Mouse (Mus musculus) erythroid progenitor cell, adult 5-6 weeks (primary cell): ENCODE results near the gene Sept8. TPM values are rescaled to one million over a fixed set of nuclear protein-coding genes. Genes with fewer than 3 reads are reported as not detected.
"Not testable (repeated sequence)": the region's sequence is repeated elsewhere in the genome, so short reads cannot be mapped to it uniquely, and the experiment has no call there.

Source experiments
- ATAC-seq: replicated peaks from 2 replicates; pipeline ENCODE4 v1.8.0; 2016; ENCODE audit warnings: moderate number of reproducible peaks, mild to moderate bottlenecking, moderate TSS enrichment, inconsistent platforms; ENCODE audit not compliant: poor library complexity, low FRiP score, severe bottlenecking
- total RNA-seq, 2 experiments: library from RNA; stranded (forward) in 1 of 2; stranded (reverse) in 1 of 2; fragments of 150-400 nt in 1 of 2; fragments of 186-747, 209-891 nt in 1 of 2; gene quantifications; 2 replicates each; pipeline versions ENCODE4 v1.2.3 to v1.2.4; 2015 to 2017; ENCODE audit warnings: low replicate concordance in 2 of 2

Gene Sept8
- total RNA-seq, 2 experiments from 2014 or later = 101 to 143 TPM

DNA sequence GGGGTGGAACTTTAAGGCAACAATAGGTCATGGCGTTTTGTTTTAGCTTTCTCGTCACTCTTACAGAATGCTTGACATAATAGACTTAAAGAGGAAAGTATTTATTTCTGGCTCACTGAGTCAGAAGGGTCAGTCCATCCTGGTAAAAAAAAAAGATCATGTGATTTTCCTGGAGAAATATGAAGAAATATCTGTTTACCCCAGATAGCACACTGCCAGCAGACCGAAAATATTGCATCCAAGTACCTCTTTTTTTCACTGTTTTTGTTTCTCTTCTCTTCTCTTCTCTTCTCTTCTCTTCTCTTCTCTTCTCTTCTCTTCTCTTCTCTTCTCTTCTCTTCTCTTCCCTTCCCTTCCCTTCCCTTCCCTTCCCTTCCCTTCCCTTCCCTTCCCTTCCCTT is 40.9 kb downstream of the Sept8 start:
- ATAC-seq = not testable (repeated sequence)

DNA sequence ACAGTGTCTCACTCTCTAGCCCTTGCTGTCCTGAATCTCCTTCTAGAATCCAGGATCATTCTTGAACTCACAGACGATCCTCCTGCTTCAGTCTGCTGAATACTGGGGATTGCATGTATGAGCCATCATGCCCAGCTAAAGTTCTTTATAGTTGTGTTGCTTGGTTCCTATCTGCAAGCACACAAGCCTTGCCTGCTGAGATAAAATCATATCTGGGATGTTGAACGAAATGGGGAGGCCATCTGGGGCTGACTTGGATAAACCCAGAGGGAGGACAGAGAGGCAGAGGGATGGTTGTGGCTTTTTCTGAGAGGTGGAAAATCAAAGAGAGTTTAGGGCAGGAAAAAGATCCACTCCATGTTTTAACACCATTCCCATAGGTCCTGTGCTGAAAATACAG is 42.9 kb downstream of the Sept8 start:
- no peak for ATAC-seq

DNA sequence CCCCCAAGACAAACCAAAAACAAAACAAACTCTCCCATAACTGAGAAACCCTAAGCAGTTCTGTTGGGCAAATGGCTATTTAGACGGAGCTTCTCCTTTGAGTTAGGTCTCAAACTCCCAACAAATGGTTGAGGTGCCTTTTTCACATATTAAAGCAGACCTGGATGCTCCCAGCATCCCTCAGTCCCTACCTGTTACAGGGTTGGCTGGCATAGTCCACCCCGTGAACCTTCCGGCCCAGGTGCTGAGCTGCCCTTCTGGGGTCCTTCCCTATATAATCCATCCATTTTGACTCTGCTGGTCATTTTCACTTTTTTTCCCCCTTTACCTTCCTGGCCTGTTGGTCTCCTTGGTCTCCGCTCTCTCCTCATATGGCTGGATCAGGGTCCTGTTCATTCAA is 47.6 kb downstream of the Sept8 start:
- no peak for ATAC-seq

DNA sequence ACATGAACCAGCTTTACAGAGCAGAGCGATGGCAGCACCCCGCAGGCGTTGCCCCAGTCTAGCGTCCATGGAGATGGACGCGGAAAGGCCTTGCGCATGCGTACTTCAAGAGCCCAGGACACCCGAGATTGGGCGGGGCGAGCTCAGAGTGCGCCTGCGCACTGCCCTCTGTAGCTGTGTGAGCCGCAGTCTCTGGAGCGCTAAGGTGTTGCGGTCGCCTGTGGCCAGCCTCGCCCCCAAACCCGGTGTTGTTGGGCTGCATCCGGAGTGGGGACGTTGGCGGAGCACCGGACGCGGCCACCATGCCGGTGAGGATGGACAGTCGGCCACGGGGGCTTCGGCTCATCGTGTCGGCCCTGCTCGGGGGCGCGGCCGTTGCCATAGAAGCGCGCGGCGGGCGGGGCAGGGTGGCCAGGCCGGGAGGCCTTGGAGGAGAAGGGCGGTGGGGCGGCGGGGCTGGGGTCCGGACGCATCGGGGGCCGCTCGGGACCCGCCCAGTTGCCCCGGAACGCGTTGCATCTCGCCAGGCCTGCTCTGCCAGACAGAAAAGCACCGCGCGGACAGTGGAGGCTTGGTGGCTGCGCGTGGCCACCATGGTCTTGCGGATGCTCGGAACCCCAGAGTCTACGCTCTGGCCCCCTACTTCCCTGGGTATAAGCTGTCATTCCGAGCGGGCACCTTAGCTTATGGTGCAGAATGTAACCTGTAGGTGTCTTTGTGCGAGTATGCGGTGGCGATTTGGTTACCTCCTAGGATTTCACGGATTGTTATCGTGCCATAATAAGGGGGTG is 48.4 kb downstream of the Sept8 start, which contains the start of gene Kif3a:
TSS of gene Kif3a (plus strand) at position 156 of the 791 bp plus-strand sequence.
- ATAC-seq = peak; percentile 98

DNA sequence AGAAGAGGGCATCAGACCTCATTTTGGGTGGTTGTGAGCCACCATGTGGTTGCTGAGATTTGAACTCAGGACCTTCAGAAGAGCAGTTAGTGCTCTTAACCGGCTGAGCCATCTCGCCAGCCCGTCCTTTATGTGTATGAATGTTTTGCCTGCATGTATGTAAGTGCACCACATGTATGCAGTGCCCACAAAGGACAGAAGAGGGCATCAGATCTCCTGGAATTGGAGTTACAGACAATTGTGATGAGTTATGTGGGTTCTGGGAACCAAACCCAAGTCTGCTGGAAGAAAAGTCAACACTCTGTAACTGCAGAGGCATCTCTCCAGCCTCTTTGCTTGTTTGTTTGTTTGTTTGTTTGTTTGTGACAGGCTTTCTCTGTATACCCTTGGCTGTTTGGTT is 61.5 kb downstream of the Sept8 start:
- ATAC-seq = no peak

DNA sequence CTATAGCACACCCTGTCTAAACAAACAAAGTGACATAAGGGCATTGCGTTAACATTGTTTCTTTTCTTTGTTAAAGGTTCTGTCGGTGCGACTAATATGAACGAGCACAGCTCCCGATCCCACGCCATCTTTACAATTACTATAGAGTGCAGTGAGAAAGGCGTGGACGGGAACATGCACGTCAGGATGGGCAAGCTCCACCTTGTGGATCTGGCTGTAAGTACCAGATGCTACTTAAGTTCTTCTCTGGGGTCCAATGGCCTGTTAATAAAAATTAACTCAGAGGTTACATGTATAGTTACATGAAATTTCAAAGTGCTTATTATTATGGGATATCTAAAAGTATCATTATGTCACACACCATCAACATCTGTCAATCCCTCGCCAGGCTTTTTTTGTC is 64.1 kb downstream of the Sept8 start:
- ATAC-seq = no peak

DNA sequence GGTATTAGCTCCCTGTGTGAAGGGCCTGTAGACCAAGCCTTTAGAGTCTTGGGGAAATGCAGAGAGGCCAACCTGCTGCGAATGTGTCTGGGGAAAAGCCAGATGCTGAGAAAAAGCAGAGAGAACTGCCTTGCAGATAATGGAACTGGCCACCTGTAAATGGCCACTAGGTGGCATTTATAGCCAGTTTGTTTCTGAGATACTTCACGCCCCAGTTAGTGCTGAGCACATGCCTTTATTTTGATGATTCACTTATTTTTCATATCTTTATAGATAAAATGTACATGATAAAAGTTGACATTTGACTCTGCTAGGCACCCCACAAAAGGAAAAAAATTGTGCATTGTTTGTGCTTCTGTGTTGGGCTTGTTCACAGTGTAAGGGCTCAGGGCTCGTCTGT is 65.8 kb downstream of the Sept8 start:
- ATAC-seq = peak; percentile 68

DNA sequence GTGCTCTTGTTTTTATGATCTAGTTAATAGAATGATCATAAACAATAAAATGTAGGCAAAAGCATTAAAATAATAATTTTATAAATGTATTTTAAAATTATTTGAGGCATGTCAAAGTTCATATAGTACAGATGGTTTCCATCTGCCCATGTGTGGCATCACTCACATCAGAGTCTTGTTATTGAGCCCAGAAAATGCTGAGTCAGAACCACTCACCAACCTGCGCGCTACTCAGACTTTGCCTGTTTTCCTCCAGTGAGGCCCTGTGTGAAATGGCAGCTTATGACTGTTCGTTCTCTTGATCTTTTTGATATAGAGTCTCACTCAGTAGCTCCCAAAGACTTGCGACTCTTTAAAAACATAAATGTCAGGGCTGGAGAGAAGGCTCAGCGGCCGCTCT is 66.5 kb downstream of the Sept8 start:
- no peak for ATAC-seq

DNA sequence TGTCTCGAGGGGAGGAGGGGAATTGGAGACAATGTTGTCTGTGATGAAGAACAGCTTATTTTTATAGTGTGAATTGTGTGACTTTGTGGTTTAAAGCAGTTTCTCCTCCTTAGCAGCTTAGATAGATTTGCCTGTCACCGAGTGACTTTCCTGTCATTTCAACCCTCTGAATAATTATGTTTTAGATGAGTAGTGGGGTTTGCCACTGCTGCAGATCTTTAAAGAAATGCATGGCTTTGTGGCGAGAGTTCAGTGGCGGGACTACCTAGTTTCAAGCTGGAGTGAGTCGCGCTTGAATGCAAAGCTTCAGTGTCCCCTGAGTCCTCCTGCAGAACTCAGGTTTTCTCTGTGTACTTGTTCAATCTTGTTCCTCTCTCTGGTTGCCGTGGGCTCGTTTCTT is 69.2 kb downstream of the Sept8 start:
- ATAC-seq = no peak

DNA sequence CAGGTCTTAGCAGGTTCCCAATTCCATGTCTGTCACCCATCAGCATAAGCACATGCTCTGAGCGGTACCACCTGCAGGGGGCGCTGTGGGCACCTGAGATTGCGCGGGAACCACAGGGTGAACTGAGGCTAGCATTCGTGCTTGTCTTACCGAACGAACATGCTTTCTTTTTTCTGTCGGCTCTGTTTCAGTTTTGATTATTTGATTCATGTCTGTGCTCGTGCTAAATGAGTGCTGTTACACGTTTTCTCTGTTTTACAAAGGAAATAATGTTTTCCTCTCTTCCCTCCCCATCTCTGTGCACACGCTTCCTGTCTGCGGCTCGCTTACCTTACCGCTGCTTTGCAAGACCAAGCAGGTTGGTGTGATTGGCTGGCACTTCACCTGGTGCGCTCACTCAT is 71.3 kb downstream of the Sept8 start:
- ATAC-seq = peak; percentile 90

DNA sequence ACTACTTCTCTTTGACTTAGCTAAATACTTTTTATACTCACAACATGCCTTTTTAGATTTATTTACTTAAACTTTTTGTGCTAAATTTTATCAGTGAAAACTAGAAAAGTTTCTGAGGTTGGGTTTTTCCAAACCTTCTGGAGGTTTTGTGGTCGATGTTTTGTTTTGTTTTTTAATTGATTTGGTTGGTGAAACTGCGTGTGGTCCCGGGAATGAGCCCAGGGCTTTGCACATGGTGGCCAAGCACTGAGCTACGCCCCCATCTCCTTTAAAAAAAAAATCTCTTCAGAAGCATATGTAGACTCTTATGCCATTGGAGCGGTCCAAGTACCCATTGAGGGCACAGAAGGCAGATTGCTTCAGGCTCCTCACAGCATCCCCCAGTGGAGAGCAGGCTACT is 72.1 kb downstream of the Sept8 start:
- ATAC-seq = no peak

Other genes starting within 250 kb of the Sept8 start
- gene Hspa4, start 218.8 kb upstream of the Sept8 start, total RNA-seq (2015; ENCODE audit: low replicate concordance) = 36.5 and 48.7 TPM in 2 replicates
- gene Hspa4, start 218.8 kb upstream of the Sept8 start, total RNA-seq (2017; ENCODE audit: low replicate concordance) = 101 and 152 TPM in 2 replicates
- 4.7 and 19.3 TPM in 2 replicates for gene Zcchc10, start 194.6 kb upstream of the Sept8 start, total RNA-seq (2015; ENCODE audit: low replicate concordance)
- gene Zcchc10, start 194.6 kb upstream of the Sept8 start, total RNA-seq (2017; ENCODE audit: low replicate concordance) = 0.39 and 4.0 TPM in 2 replicates
- 23.9 and 67.4 TPM in 2 replicates for gene Aff4, start 168.4 kb upstream of the Sept8 start, total RNA-seq (2015; ENCODE audit: low replicate concordance)
- gene Aff4, start 168.4 kb upstream of the Sept8 start, total RNA-seq (2017; ENCODE audit: low replicate concordance) = 20.7 and 27.0 TPM in 2 replicates
- gene Leap2, start 96.1 kb upstream of the Sept8 start, total RNA-seq (2015; ENCODE audit: low replicate concordance) = not detected in 2 replicates
- not detected in 2 replicates for gene Leap2, start 96.1 kb upstream of the Sept8 start, total RNA-seq (2017; ENCODE audit: low replicate concordance)
- 79.2 and 113 TPM in 2 replicates for gene Uqcrq, start 88.4 kb upstream of the Sept8 start, total RNA-seq (2015; ENCODE audit: low replicate concordance)
- gene Uqcrq, start 88.4 kb upstream of the Sept8 start, total RNA-seq (2017; ENCODE audit: low replicate concordance) = 29.4 and 33.0 TPM in 2 replicates
- gene Gdf9, start 88.2 kb upstream of the Sept8 start, total RNA-seq (2015; ENCODE audit: low replicate concordance) = not detected in 2 replicates
- 0.77 TPM in 1 of 2 replicates, not detected in the other for gene Gdf9, start 88.2 kb upstream of the Sept8 start, total RNA-seq (2017; ENCODE audit: low replicate concordance)
- gene Gm10447, start 62.1 kb upstream of the Sept8 start, total RNA-seq (2015; ENCODE audit: low replicate concordance) = not detected in 2 replicates
- gene Gm10447, start 62.1 kb upstream of the Sept8 start, total RNA-seq (2017; ENCODE audit: low replicate concordance) = not detected in 2 replicates
- gene Shroom1, start 62.1 kb upstream of the Sept8 start, total RNA-seq (2015; ENCODE audit: low replicate concordance) = not detected in 2 replicates
- gene Shroom1, start 62.1 kb upstream of the Sept8 start, total RNA-seq (2017; ENCODE audit: low replicate concordance) = not detected in 2 replicates
- gene Gm9837, start 48.8 kb upstream of the Sept8 start, total RNA-seq (2015; ENCODE audit: low replicate concordance) = not detected in 2 replicates
- not detected in 2 replicates for gene Gm9837, start 48.8 kb upstream of the Sept8 start, total RNA-seq (2017; ENCODE audit: low replicate concordance)
- gene Gm9945, start 39.1 kb upstream of the Sept8 start, total RNA-seq (2015; ENCODE audit: low replicate concordance) = 5.8 TPM in 1 of 2 replicates, not detected in the other
- gene Gm9945, start 39.1 kb upstream of the Sept8 start, total RNA-seq (2017; ENCODE audit: low replicate concordance) = not detected in 2 replicates
- 29.9 and 42.8 TPM in 2 replicates for gene Sowaha, start 39.0 kb upstream of the Sept8 start, total RNA-seq (2015; ENCODE audit: low replicate concordance)
- 36.8 and 50.7 TPM in 2 replicates for gene Sowaha, start 39.0 kb upstream of the Sept8 start, total RNA-seq (2017; ENCODE audit: low replicate concordance)
- 1.3 and 10.5 TPM in 2 replicates for gene Kif3a, start 48.1 kb downstream of the Sept8 start, total RNA-seq (2015; ENCODE audit: low replicate concordance)
- 3.5 and 4.6 TPM in 2 replicates for gene Kif3a, start 48.1 kb downstream of the Sept8 start, total RNA-seq (2017; ENCODE audit: low replicate concordance)
- 6.8 TPM in 1 of 2 replicates, not detected in the other for gene Il4, start 99.4 kb downstream of the Sept8 start, total RNA-seq (2015; ENCODE audit: low replicate concordance)
- not detected in 2 replicates for gene Il4, start 99.4 kb downstream of the Sept8 start, total RNA-seq (2017; ENCODE audit: low replicate concordance)
- not detected in 2 replicates for gene Il13, start 115.4 kb downstream of the Sept8 start, total RNA-seq (2015; ENCODE audit: low replicate concordance)
- gene Il13, start 115.4 kb downstream of the Sept8 start, total RNA-seq (2017; ENCODE audit: low replicate concordance) = not detected in 2 replicates
- gene Rad50, start 188.1 kb downstream of the Sept8 start, total RNA-seq (2015; ENCODE audit: low replicate concordance) = 23.1 and 46.5 TPM in 2 replicates
- 26.7 and 30.7 TPM in 2 replicates for gene Rad50, start 188.1 kb downstream of the Sept8 start, total RNA-seq (2017; ENCODE audit: low replicate concordance)
- gene Il5, start 201.5 kb downstream of the Sept8 start, total RNA-seq (2015; ENCODE audit: low replicate concordance) = not detected in 2 replicates
- gene Il5, start 201.5 kb downstream of the Sept8 start, total RNA-seq (2017; ENCODE audit: low replicate concordance) = not detected in 2 replicates